Mouse (Mus musculus) intestine, embryonic 14.5 days (tissue): ENCODE measurements at regions not wholly inside any gene's neighbourhood (a gene's known extent, or its start where the extent isn't known, plus 50 kb on each side); places are given as distances from the start of the nearest gene placed in this dataset.

Experiments
- ATAC-seq: fragments of 200-750 bp; cut with Nextera tagmentation; replicated peaks from 2 replicates; pipeline ENCODE4 v1.8.0; 2017; ENCODE audit warnings: low read depth, moderate number of reproducible peaks, moderate TSS enrichment, moderate library complexity; ENCODE audit not compliant: low FRiP score, low TSS enrichment
- DNase-seq: peaks from one replicate; pipeline ENCODE4 v3.0.0-alpha.2; 2018; ENCODE audit warnings: low spot score
- H3K27ac ChIP-seq: fragments of 300-500 bp; sonication (generic); 2 replicates; pipeline ENCODE4 v1.5.1; 2014; ENCODE audit warnings: low read depth, mild to moderate bottlenecking, control low read depth
- H3K27me3 ChIP-seq: fragments of 300-500 bp; sonication (generic); replicated peaks from 2 replicates; pipeline ENCODE4 v1.6.1; 2014; ENCODE audit warnings: low read length, control low read depth; ENCODE audit not compliant: control insufficient read depth, insufficient read depth
- H3K36me3 ChIP-seq: fragments of 300-500 bp; sonication (generic); 2 replicates; pipeline ENCODE4 v1.6.1; 2014; ENCODE audit warnings: low read length, control low read depth; ENCODE audit not compliant: control insufficient read depth, insufficient read depth
- H3K4me1 ChIP-seq: fragments of 300-500 bp; sonication (generic); replicated peaks from 2 replicates; pipeline ENCODE4 v1.6.1; 2014; ENCODE audit warnings: low read length, control low read depth, mixed read lengths; ENCODE audit not compliant: control insufficient read depth, insufficient read depth
- H3K4me2 ChIP-seq: fragments of 300-500 bp; sonication (generic); 2 replicates; pipeline ENCODE4 v1.6.1; 2014; ENCODE audit warnings: low read length
- H3K4me3 ChIP-seq: fragments of 300-500 bp; sonication (generic); 2 replicates; pipeline ENCODE4 v1.5.1; 2014; ENCODE audit warnings: low read depth, low read length, control low read depth, mixed read lengths
- H3K9ac ChIP-seq: fragments of 300-500 bp; sonication (generic); 2 replicates; pipeline ENCODE4 v1.6.1; 2014; ENCODE audit warnings: mild to moderate bottlenecking, low read length
- H3K9me3 ChIP-seq: fragments of 300-500 bp; sonication (generic); 2 replicates; pipeline ENCODE4 v1.6.1; 2016; ENCODE audit warnings: low read length, control low read depth; ENCODE audit not compliant: control insufficient read depth
- WGBS: fragments of 180-500 bp; shearing (Covaris S2); extraction: QIAGEN DNeasy Blood & Tissue Kit; methylation state at CpG from one replicate; pipeline ENCODE4 v1.1.7; 2014; 5-methylcytosine and 5-hydroxymethylcytosine counted together

- H3K4me1 ChIP-seq: no peaks in the 10 kb centered on the region
- 87% methylated on average over 8 of the region's 8 CpGs for WGBS
- ATAC-seq (no peak), DNase-seq (no peak)
- no peak overlapping the region for H3K4me3 ChIP-seq
- H3K9ac ChIP-seq: no peak overlapping the region
- H3K9me3 ChIP-seq: no peaks in the 10 kb centered on the region
- no peak overlapping the region for H3K4me2 ChIP-seq
- H3K27ac ChIP-seq: no peak overlapping the region
- no peaks in the 10 kb centered on the region for H3K36me3 ChIP-seq
- H3K27me3 ChIP-seq: no peaks in the 10 kb centered on the region
Measured at GRCm38 (mm10) chr3:135100901-135101586, 111.3 kb upstream of the Cenpe start.
